Mouse (Mus musculus) stomach, embryonic 16.5 days (tissue): ENCODE measurements around the gene Zfp286. TPM values are rescaled to one million over a fixed set of nuclear protein-coding genes. Genes with fewer than 3 reads are reported as not detected.

Experiments
- ATAC-seq: fragments of 200-750 bp; cut with Nextera tagmentation; 2 replicates; pipeline ENCODE4 v1.8.0; 2017; ENCODE audit warnings: moderate number of reproducible peaks, moderate TSS enrichment; ENCODE audit not compliant: insufficient read depth, low FRiP score
- H3K27ac ChIP-seq: fragments of 300-500 bp; sonication (generic); 2 replicates; pipeline ENCODE4 v1.5.1; 2014; ENCODE audit warnings: low read length
- H3K27me3 ChIP-seq: fragments of 300-500 bp; sonication (generic); 2 replicates; pipeline ENCODE4 v1.6.1; 2014; ENCODE audit warnings: low read length, control low read depth, mixed read lengths; ENCODE audit not compliant: control insufficient read depth, insufficient read depth
- H3K36me3 ChIP-seq: fragments of 300-500 bp; sonication (generic); 2 replicates; pipeline ENCODE4 v1.6.1; 2014; ENCODE audit warnings: low read length; ENCODE audit not compliant: control insufficient read depth, insufficient read depth
- H3K4me1 ChIP-seq: fragments of 300-500 bp; sonication (generic); 2 replicates; pipeline ENCODE4 v1.6.1; 2014; ENCODE audit warnings: low read length, control low read depth, mixed read lengths; ENCODE audit not compliant: control insufficient read depth, insufficient read depth
- H3K4me2 ChIP-seq: fragments of 300-500 bp; sonication (generic); 2 replicates; pipeline ENCODE4 v1.6.1; 2014; ENCODE audit warnings: low read depth, low read length, mixed read lengths
- H3K4me3 ChIP-seq: fragments of 300-500 bp; sonication (generic); replicated peaks from 2 replicates; pipeline ENCODE4 v1.5.1; 2014; ENCODE audit warnings: mild to moderate bottlenecking, low read length
- H3K9ac ChIP-seq: fragments of 300-500 bp; sonication (generic); 2 replicates; pipeline ENCODE4 v1.6.1; 2014; ENCODE audit warnings: low read length
- H3K9me3 ChIP-seq: fragments of 300-500 bp; sonication (generic); replicated peaks from 2 replicates; pipeline ENCODE4 v1.6.1; 2016; ENCODE audit warnings: low read length, control low read depth; ENCODE audit not compliant: control insufficient read depth
- WGBS: fragments of 180-500 bp; shearing (Covaris S2); extraction: QIAGEN DNeasy Blood & Tissue Kit; methylation state at CpG from one replicate; pipeline ENCODE4 v1.1.7; 2014; 5-methylcytosine and 5-hydroxymethylcytosine counted together
- polyA plus RNA-seq: library from polyadenylated mRNA; unstranded; fragments of >200 nt; fragmentation: Nextera tagmentation; extraction: Ambion mirVana; gene quantifications from 2 replicates; pipeline ENCODE4 v1.2.1, GENCODE M21; 2015

The Zfp286 gene
- polyA plus RNA-seq, 1 experiment from 2014 or later, result 14.6 TPM

GRCm38 (mm10) chr11:62821893-62822292 lies 32.6 kb upstream of the Zfp286 start:
- peak overlapping the region; percentile 45 for H3K4me2 ChIP-seq
- peaks cover 35% of the 10 kb centered on the region for H3K4me1 ChIP-seq
- H3K9me3 ChIP-seq, result no peaks in the 10 kb centered on the region
- no peaks in the 10 kb centered on the region for H3K27me3 ChIP-seq
- WGBS, result 43% methylated on average over 5 of the region's 5 CpGs
- H3K9ac ChIP-seq, result peak overlapping the region; percentile 5
- peak overlapping the region; percentile 76 for H3K27ac ChIP-seq
- no peak for ATAC-seq
- no peaks in the 10 kb centered on the region for H3K36me3 ChIP-seq
- peak overlapping the region; percentile 39 for H3K4me3 ChIP-seq

GRCm38 (mm10) chr11:62820661-62821437 lies 31.6 kb upstream of the Zfp286 start:
- Histone ChIP-seq H3K36me3 (no peaks in the 10 kb centered on the region), H3K4me1 (peaks cover 29% of the 10 kb centered on the region), H3K27me3 (no peaks in the 10 kb centered on the region), H3K27ac (peak overlapping the region; percentile 93), H3K9me3 (no peaks in the 10 kb centered on the region), H3K4me2 (peak overlapping the region; percentile 89), H3K9ac (peak overlapping the region; percentile 82), H3K4me3 (peak overlapping the region; percentile 73)
- WGBS, result 8% methylated on average over 16 of the region's 16 CpGs
- peak; percentile 34 for ATAC-seq

- peaks cover 26% of the 10 kb centered on the region for H3K4me1 ChIP-seq
- peak; percentile 87 for ATAC-seq
- peak within 1 kb of the TSS; percentile 73 for H3K4me3 ChIP-seq
- H3K36me3 ChIP-seq, result no peaks in the 10 kb centered on the region
- H3K27me3 ChIP-seq, result no peaks in the 10 kb centered on the region
- H3K9ac ChIP-seq, result peak within 1 kb of the TSS; percentile 82
- peak within 1 kb of the TSS; percentile 89 for H3K4me2 ChIP-seq
- no peaks in the 10 kb centered on the region for H3K9me3 ChIP-seq
- WGBS, result under 1% methylated on average over 15 of the region's 15 CpGs
- H3K27ac ChIP-seq, result peak within 1 kb of the TSS; percentile 93
Measured at GRCm38 (mm10) chr11:62820059-62820541, 30.8 kb upstream of the Zfp286 start, which contains the start of gene Trim16. Trim16 (plus strand) TSS chr11:62820231.

- no peak for ATAC-seq
- peaks cover 17% of the 10 kb centered on the region for H3K4me1 ChIP-seq
- no peak overlapping the region for H3K9ac ChIP-seq
- WGBS, result 86% methylated on average over 8 of the region's 8 CpGs
- H3K36me3 ChIP-seq, result no peaks in the 10 kb centered on the region
- H3K9me3 ChIP-seq, result no peaks in the 10 kb centered on the region
- no peaks in the 10 kb centered on the region for H3K27me3 ChIP-seq
- 0 out of 2 replicates have a peak overlapping the region, but pooled peaks have one; percentile 89 for H3K4me2 ChIP-seq
- H3K4me3 ChIP-seq, result no peak overlapping the region
- H3K27ac ChIP-seq, result no peak overlapping the region
Measured at GRCm38 (mm10) chr11:62819059-62819686, 29.9 kb upstream of the Zfp286 start.

- Histone ChIP-seq H3K4me1 (peaks cover 11% of the 10 kb centered on the region), H3K27me3 (no peaks in the 10 kb centered on the region), H3K9me3 (no peaks in the 10 kb centered on the region), H3K9ac (no peak overlapping the region), H3K27ac (no peak overlapping the region), H3K4me3 (no peak overlapping the region), H3K36me3 (no peaks in the 10 kb centered on the region), H3K4me2 (no peak overlapping the region)
- ATAC-seq, result no peak
- WGBS, result 26% methylated on average over 6 of the region's 6 CpGs
Measured at GRCm38 (mm10) chr11:62816591-62816990, 27.3 kb upstream of the Zfp286 start.

- no peak for ATAC-seq
- no peak overlapping the region for H3K9ac ChIP-seq
- H3K4me1 ChIP-seq, result peaks cover 5% of the 10 kb centered on the region
- H3K9me3 ChIP-seq, result no peaks in the 10 kb centered on the region
- H3K36me3 ChIP-seq, result no peaks in the 10 kb centered on the region
- no peaks in the 10 kb centered on the region for H3K27me3 ChIP-seq
- no peak overlapping the region for H3K4me2 ChIP-seq
- 80% methylated on average over 1 of the region's 1 CpGs for WGBS
- no peak overlapping the region for H3K4me3 ChIP-seq
- no peak overlapping the region for H3K27ac ChIP-seq
Measured at GRCm38 (mm10) chr11:62815438-62815837, 26.2 kb upstream of the Zfp286 start.

GRCm38 (mm10) chr11:62814625-62815024 lies 25.4 kb upstream of the Zfp286 start:
- 39% methylated on average over 4 of the region's 4 CpGs for WGBS
- no peak overlapping the region for H3K4me3 ChIP-seq
- no peaks in the 10 kb centered on the region for H3K36me3 ChIP-seq
- H3K27ac ChIP-seq, result 0 out of 2 replicates have a peak overlapping the region, but pooled peaks have one; percentile 30
- H3K4me1 ChIP-seq, result no peaks in the 10 kb centered on the region; the same call in 1 of the 2 replicates
- H3K4me2 ChIP-seq, result no peak overlapping the region
- H3K27me3 ChIP-seq, result no peaks in the 10 kb centered on the region
- no peak overlapping the region for H3K9ac ChIP-seq
- ATAC-seq, result peak; percentile 39; the same call in 1 of the 2 replicates
- H3K9me3 ChIP-seq, result no peaks in the 10 kb centered on the region

- Histone ChIP-seq H3K27me3 (no peaks in the 10 kb centered on the region), H3K4me3 (no peak overlapping the region), H3K9me3 (no peaks in the 10 kb centered on the region), H3K4me1 (no peaks in the 10 kb centered on the region; the same call in 1 of the 2 replicates), H3K9ac (no peak overlapping the region), H3K27ac (0 out of 2 replicates have a peak overlapping the region, but pooled peaks have one; percentile 30), H3K4me2 (no peak overlapping the region), H3K36me3 (no peaks in the 10 kb centered on the region)
- WGBS, result 60% methylated on average over 6 of the region's 6 CpGs
- no peak; the same call in 1 of the 2 replicates for ATAC-seq
Measured at GRCm38 (mm10) chr11:62813970-62814624, 24.8 kb upstream of the Zfp286 start.
